Mouse (Mus musculus): ENCODE measurements around the gene Gm20518.

Gene Gm20518

GRCm38 (mm10) chr16:17804449-17804912 lies 87.0 kb downstream of the Gm20518 start:
- peak; percentile 61 for DNase-seq (ENCODE audit: low spot score)

- DNase-seq (ENCODE audit: low spot score): no peak
Measured at GRCm38 (mm10) chr16:17803675-17804448, 87.6 kb downstream of the Gm20518 start.

- peak; percentile 42 for DNase-seq (ENCODE audit: low spot score)
Measured at GRCm38 (mm10) chr16:17802839-17803674, 88.4 kb downstream of the Gm20518 start.

- no peak for DNase-seq (ENCODE audit: low spot score)
Measured at GRCm38 (mm10) chr16:17802456-17802838, 89.0 kb downstream of the Gm20518 start.

GRCm38 (mm10) chr16:17801777-17802455 lies 89.6 kb downstream of the Gm20518 start:
- DNase-seq (ENCODE audit: low spot score): no peak

- no peak for DNase-seq (ENCODE audit: low spot score)
Measured at GRCm38 (mm10) chr16:17799584-17799983, 91.9 kb downstream of the Gm20518 start.

- peak; percentile 46 for DNase-seq (ENCODE audit: low spot score)
Measured at GRCm38 (mm10) chr16:17798321-17799180, 92.9 kb downstream of the Gm20518 start.

GRCm38 (mm10) chr16:17797812-17798311 lies 93.6 kb downstream of the Gm20518 start:
- no peak for DNase-seq (ENCODE audit: low spot score)

- peak; percentile 51 for DNase-seq (ENCODE audit: low spot score)
Measured at GRCm38 (mm10) chr16:17796971-17797811, 94.3 kb downstream of the Gm20518 start, which contains the start of gene Scarf2. Gene Scarf2 (plus strand): TSS chr16:17797282.

- no peak for DNase-seq (ENCODE audit: low spot score)
Measured at GRCm38 (mm10) chr16:17796519-17796918, 95.0 kb downstream of the Gm20518 start.

GRCm38 (mm10) chr16:17795643-17796042 lies 95.8 kb downstream of the Gm20518 start:
- no peak for DNase-seq (ENCODE audit: low spot score)

GRCm38 (mm10) chr16:17794047-17794446 lies 97.4 kb downstream of the Gm20518 start:
- no peak for DNase-seq (ENCODE audit: low spot score)

- no peak for DNase-seq (ENCODE audit: low spot score)
Measured at GRCm38 (mm10) chr16:17792728-17793127, 98.7 kb downstream of the Gm20518 start.

- DNase-seq (ENCODE audit: low spot score): no peak
Measured at GRCm38 (mm10) chr16:17785337-17785736, 106.1 kb downstream of the Gm20518 start.
